Mouse (Mus musculus): ENCODE results near the gene Bcl11b. TPM values are rescaled to one million over a fixed set of nuclear protein-coding genes. Genes with fewer than 3 reads are reported as not detected.

Gene Bcl11b
- polyA plus RNA-seq, 1 experiment from 2014 or later, result 0.30 TPM

DNA sequence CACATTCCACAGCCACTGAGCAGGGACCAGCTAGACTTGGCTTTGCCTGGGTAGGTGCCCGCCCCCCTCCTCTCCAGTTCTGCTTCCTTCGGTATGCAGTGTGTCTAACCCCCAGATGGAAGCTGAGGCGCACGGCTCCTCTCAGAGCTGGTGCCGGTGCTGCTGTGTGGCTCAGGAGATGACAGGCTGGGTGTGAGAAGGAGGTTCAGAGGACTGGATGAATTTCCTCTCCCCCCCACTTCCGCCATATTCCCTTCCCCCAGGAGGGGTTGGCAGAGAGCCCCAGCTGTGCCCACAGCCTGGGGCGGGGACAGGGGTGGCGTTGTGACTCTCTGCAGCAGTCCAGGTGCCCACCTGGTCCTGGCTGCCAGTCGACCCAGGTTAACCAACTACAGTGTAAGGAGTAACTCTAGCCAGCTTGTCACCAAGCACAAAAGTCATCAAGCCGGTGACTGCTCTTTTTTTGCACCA, 75.4 kb downstream of the Bcl11b start:
- Histone ChIP-seq H3K9me3 (replicated peaks) (no peaks in the 10 kb centered on the region), H3K36me3 (no peaks in the 10 kb centered on the region), H3K27ac (no peak overlapping the region), H3K9ac (no peak overlapping the region), H3K27me3 (replicated peaks) (no peaks in the 10 kb centered on the region), H3K4me1 (no peaks in the 10 kb centered on the region), H3K4me3 (no peak overlapping the region), H3K4me2 (no peak overlapping the region)
- WGBS (ENCODE audit: insufficient replicate concordance), result 56% methylated on average over 10 of the region's 10 CpGs
- ATAC-seq, result no peak

DNA sequence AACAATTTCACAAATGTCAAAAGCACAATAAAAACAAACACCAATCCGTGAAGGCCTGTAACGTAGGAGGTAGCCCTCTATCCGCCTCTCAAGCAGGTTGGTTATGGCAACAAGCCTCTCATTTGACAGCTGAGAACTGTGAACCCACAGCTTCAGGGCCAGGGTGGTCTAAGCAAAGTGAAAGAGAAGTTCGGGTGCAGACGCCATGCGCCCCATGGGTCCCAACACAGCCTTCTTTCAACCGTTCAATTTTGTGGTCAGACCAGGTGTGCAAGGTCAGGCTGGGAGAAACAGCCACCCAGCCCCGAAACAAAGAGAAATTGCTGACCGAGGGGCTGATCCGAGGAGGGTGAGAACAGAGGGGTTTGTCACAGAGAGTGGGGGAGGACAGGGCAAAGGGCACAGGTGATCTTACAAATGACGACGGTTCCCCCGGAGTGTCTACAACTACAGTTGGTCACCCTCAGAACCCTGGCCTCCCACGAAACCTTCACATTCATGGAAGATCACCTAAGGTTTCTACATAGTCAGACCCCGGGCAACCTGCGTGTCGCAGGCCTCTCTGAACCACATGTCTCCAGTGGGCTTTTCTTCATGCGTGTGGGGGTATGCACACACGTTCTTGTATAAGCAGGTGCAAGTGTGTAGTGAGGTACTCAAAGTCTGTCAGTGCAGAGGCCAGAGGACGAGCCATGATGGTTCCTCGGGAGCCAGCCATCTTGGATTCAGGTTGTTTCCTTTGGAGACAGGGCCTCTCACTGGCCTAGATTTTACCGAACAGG, 77.1 kb downstream of the Bcl11b start:
- Histone ChIP-seq H3K4me3 (no peak overlapping the region), H3K27me3 (replicated peaks) (no peaks in the 10 kb centered on the region), H3K27ac (no peak overlapping the region), H3K4me2 (no peak overlapping the region), H3K9me3 (replicated peaks) (no peaks in the 10 kb centered on the region), H3K36me3 (no peaks in the 10 kb centered on the region), H3K4me1 (no peaks in the 10 kb centered on the region), H3K9ac (no peak overlapping the region)
- 73% methylated on average over 22 of the region's 22 CpGs for WGBS (ENCODE audit: insufficient replicate concordance)
- no peak for ATAC-seq

DNA sequence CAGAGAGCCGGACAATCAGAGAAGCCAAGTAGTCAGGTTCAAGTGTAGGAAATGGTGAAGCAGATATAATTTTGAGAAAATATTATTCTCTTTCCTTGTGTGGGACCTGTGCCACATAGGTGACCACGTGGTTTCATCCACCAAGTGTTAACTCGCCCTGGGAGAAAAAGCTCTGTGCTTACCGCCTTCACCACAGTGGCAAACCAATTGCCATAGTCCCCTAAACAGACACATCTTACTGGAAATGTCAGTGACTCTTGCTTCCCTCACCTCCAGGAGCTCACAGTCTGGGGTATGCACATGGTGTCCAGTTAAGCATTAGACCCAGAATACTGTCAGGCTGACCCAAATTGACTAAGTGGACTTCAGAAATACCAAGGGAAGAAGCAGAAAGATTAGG, 78.7 kb downstream of the Bcl11b start:
- Histone ChIP-seq H3K4me3 (no peak overlapping the region), H3K9me3 (replicated peaks) (no peaks in the 10 kb centered on the region), H3K4me1 (no peaks in the 10 kb centered on the region), H3K27me3 (replicated peaks) (no peaks in the 10 kb centered on the region), H3K27ac (no peak overlapping the region), H3K36me3 (no peaks in the 10 kb centered on the region), H3K4me2 (no peak overlapping the region), H3K9ac (no peak overlapping the region)
- ATAC-seq, result no peak
- WGBS (ENCODE audit: insufficient replicate concordance), result 68% methylated on average over 4 of the region's 4 CpGs

DNA sequence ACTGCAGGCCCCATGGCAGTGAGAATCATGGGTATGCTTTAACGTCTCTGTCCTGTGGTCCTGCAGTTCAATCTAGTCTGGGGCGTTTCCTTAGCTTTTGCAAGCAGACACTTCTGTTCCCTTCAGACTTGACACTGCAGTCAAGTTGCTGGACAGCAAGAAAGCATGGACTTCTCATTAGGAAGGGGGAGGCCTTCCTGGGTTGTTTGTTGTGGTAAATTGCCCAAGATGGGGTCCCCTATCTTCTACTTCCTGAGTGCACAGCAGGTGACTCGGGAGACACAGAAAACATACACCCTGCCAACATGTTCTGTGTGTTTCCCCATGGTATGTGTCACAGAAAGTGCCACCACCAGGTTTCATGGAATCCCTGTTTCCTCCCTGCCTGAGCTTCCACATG, 79.4 kb downstream of the Bcl11b start:
- 34% methylated on average over 3 of the region's 3 CpGs for WGBS (ENCODE audit: insufficient replicate concordance)
- H3K4me1 ChIP-seq, result no peaks in the 10 kb centered on the region
- no peak overlapping the region for H3K27ac ChIP-seq
- no peak overlapping the region for H3K4me3 ChIP-seq
- H3K9ac ChIP-seq, result no peak overlapping the region
- no peak for ATAC-seq
- no peak overlapping the region for H3K4me2 ChIP-seq
- H3K36me3 ChIP-seq, result no peaks in the 10 kb centered on the region
- no peaks in the 10 kb centered on the region for H3K9me3 ChIP-seq (replicated peaks)
- H3K27me3 ChIP-seq (replicated peaks), result no peaks in the 10 kb centered on the region

DNA sequence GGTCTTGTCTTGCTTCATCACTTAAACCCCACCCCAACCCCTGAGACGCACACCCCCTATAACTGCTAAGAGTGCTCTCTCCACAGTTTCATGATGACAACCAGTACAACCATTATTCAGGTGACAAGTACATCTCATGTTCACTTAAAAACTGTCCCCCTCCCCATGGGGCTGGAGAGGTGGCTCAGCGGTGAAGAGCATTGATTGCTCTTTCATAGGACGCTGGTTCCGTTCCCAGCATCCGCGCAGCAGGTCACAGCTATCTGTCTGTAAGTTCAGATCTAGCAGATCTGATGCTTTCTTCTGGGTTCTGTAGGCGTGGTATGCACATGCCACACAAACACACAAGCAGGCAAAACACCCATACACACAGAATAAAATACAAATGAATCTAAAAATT, 81.2 kb downstream of the Bcl11b start:
- no peak overlapping the region for H3K27ac ChIP-seq
- H3K4me2 ChIP-seq, result no peak overlapping the region
- H3K4me1 ChIP-seq, result no peaks in the 10 kb centered on the region
- no peak overlapping the region for H3K9ac ChIP-seq
- H3K36me3 ChIP-seq, result no peaks in the 10 kb centered on the region
- WGBS (ENCODE audit: insufficient replicate concordance), result 84% methylated on average over 7 of the region's 7 CpGs
- H3K27me3 ChIP-seq (replicated peaks), result no peaks in the 10 kb centered on the region
- H3K4me3 ChIP-seq, result no peak overlapping the region
- H3K9me3 ChIP-seq (replicated peaks), result no peaks in the 10 kb centered on the region
- no peak for ATAC-seq

DNA sequence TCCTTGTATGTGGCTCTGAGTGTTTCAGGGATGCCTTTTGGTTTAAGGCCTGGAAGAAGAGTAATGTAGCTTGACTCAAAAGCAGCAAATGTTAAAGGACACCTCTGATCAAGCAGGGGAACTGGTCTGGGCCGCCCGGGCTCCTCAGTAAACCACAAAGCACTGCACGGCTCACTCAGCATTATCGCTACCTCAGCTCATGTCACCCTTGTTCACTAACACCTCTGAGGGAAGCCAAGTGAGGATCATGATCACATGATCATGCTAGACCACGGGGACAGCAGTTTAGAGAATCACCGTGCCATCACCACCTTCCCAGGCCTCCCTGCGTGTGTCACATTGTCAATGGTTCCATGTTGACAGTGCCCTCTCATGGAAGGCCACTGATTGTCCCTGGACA, 81.8 kb downstream of the Bcl11b start:
- ATAC-seq, result no peak
- Histone ChIP-seq H3K4me3 (no peak overlapping the region), H3K4me1 (no peaks in the 10 kb centered on the region), H3K36me3 (peaks cover 3% of the 10 kb centered on the region; the same call in 1 of the 2 replicates), H3K27ac (no peak overlapping the region), H3K9ac (no peak overlapping the region), H3K4me2 (no peak overlapping the region), H3K9me3 (replicated peaks) (peaks cover 5% of the 10 kb centered on the region), H3K27me3 (replicated peaks) (no peaks in the 10 kb centered on the region)
- WGBS (ENCODE audit: insufficient replicate concordance), result 62% methylated on average over 7 of the region's 7 CpGs

DNA sequence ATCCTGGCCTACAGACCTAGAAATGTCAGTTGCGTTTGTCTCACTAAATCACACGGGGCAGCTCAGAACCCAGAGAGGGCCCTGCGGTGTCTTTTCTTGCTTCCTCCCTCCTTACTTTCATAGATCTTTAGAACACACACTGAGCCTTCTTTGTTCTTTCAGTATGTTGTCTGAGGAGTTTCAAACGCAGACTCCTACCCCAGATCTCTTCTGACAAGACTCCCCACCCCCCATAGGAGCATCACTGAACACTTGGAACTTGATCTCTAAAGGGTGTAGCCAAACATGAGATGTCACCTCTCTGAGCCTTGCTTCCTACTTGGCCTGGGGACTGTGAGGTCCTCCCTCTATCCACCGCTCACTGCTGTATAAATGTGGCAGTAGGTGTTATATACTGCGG, 82.2 kb downstream of the Bcl11b start:
- Histone ChIP-seq H3K4me1 (no peaks in the 10 kb centered on the region), H3K27ac (no peak overlapping the region), H3K9me3 (replicated peaks) (peaks cover 9% of the 10 kb centered on the region), H3K9ac (no peak overlapping the region), H3K4me2 (no peak overlapping the region), H3K27me3 (replicated peaks) (no peaks in the 10 kb centered on the region), H3K36me3 (peaks cover 7% of the 10 kb centered on the region), H3K4me3 (no peak overlapping the region)
- no peak for ATAC-seq
- 70% methylated on average over 6 of the region's 6 CpGs for WGBS (ENCODE audit: insufficient replicate concordance)

DNA sequence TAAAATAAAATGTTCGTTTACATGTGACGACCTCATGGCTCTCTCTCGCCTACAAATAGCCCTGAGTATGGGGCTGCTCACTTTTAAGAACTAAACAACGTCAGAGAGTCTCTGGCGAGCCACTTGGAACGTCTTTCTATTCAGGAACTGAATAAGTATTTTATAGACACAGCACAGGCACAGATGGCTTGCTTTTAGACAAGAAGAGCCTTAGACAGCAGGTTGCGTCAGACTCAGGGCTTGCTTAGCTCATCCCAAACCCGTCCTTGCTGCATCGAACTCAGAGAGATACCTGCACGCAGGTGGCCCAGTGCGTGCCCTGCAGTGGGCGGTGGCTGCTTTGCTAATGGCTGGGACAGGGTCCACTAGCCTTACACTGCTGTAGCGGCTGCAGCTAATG, 82.7 kb downstream of the Bcl11b start:
- Histone ChIP-seq H3K4me1 (no peaks in the 10 kb centered on the region), H3K27me3 (replicated peaks) (no peaks in the 10 kb centered on the region), H3K9ac (no peak overlapping the region), H3K36me3 (peaks cover 12% of the 10 kb centered on the region), H3K9me3 (replicated peaks) (peaks cover 14% of the 10 kb centered on the region), H3K4me3 (no peak overlapping the region), H3K4me2 (no peak overlapping the region), H3K27ac (no peak overlapping the region)
- no peak for ATAC-seq
- 74% methylated on average over 13 of the region's 13 CpGs for WGBS (ENCODE audit: insufficient replicate concordance)

DNA sequence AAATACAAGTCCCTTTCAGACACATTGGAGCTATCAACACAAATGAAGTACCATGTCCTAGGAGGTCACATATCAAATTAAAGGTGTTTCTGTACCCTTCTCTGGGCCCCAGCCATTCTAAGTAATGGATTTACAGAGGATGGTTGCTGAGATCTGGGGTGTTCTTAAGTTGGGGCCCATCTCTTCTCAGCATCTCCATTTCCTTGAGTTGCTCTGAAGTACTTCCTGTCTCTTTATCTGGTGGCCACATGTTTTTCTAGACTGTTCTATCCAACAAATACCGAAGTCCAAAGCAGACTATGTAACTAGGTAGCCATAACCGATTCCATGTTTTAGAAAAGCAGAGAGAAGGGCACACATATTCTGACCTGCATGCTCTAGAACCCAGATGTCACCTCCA, 83.3 kb downstream of the Bcl11b start:
- 58% methylated on average over 2 of the region's 2 CpGs for WGBS (ENCODE audit: insufficient replicate concordance)
- no peak overlapping the region for H3K27ac ChIP-seq
- H3K36me3 ChIP-seq, result peaks cover 15% of the 10 kb centered on the region
- no peaks in the 10 kb centered on the region for H3K4me1 ChIP-seq
- H3K27me3 ChIP-seq (replicated peaks), result no peaks in the 10 kb centered on the region
- no peak overlapping the region for H3K4me3 ChIP-seq
- H3K9me3 ChIP-seq (replicated peaks), result peaks cover 19% of the 10 kb centered on the region
- H3K9ac ChIP-seq, result no peak overlapping the region
- H3K4me2 ChIP-seq, result no peak overlapping the region
- ATAC-seq, result no peak

DNA sequence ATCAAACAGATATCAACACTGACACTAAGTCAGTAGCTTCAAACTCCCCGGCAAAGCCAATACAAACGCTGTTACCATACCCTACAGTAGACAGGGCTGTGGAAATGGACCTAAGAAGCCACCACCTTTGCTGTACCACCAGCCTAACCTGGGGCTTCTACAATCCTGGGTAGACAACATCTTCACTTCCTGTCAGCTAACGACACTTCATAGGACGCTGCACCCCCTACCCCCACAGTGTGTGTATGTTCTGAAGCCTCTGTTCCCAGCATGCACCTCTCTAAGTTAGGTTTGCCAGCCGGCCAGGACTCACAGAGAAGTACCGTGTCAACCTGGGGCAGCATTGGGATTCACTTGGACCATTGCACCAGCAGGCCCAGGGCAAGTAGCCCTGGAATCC, 84.6 kb downstream of the Bcl11b start:
- Histone ChIP-seq H3K4me3 (no peak overlapping the region), H3K4me2 (no peak overlapping the region), H3K4me1 (no peaks in the 10 kb centered on the region), H3K9me3 (replicated peaks) (peaks cover 19% of the 10 kb centered on the region), H3K9ac (no peak overlapping the region), H3K27ac (no peak overlapping the region), H3K27me3 (replicated peaks) (no peaks in the 10 kb centered on the region), H3K36me3 (peaks cover 15% of the 10 kb centered on the region)
- 74% methylated on average over 6 of the region's 6 CpGs for WGBS (ENCODE audit: insufficient replicate concordance)
- no peak for ATAC-seq

DNA sequence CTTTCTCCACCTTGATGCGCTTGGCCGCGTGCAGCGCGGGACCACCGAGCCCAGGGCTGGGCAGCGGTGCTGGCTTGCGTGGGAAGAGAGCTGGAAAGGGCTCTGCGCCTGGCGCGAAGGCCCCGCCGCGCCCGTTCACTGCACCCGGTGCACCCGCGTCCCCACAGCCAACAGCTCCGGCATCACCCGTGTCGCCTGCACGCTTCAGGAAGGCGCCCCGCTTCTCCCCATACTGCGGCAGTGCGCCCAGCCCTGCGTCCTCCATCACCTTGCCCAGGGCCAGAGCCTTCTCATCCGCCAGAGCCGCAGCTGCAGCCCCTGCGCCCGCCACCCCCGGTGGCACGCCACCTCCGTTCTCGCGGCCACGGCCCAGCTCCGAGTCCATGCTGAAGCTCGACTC, 87.4 kb downstream of the Bcl11b start:
- no peaks in the 10 kb centered on the region for H3K4me1 ChIP-seq
- no peak overlapping the region for H3K27ac ChIP-seq
- H3K9ac ChIP-seq, result no peak overlapping the region
- no peak overlapping the region for H3K4me3 ChIP-seq
- peaks cover 15% of the 10 kb centered on the region for H3K36me3 ChIP-seq
- ATAC-seq, result no peak
- no peaks in the 10 kb centered on the region for H3K27me3 ChIP-seq (replicated peaks)
- WGBS (ENCODE audit: insufficient replicate concordance), result 82% methylated on average over 39 of the region's 39 CpGs
- no peak overlapping the region for H3K4me2 ChIP-seq
- peaks cover 19% of the 10 kb centered on the region for H3K9me3 ChIP-seq (replicated peaks)

DNA sequence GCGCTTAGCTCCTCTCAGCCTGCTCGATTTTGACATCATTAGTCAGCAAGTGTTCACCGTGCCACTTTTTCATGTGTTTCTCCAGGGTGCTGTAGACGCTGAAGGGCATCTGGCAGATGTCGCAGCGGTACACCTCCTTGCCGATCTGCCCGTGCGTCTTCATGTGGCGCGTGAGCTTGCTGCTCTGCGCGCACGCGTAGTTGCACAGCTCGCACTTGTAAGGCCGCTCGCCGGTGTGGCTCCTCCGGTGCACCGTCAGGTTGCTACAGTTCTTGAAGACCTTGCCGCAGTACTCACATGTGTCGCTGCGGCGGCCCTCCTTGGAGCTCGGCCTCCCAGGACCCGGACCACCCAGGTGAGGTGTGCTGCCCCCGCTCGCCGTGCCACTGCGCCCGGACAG, 88.0 kb downstream of the Bcl11b start:
- no peaks in the 10 kb centered on the region for H3K27me3 ChIP-seq (replicated peaks)
- no peak overlapping the region for H3K4me3 ChIP-seq
- no peak overlapping the region for H3K9ac ChIP-seq
- H3K4me2 ChIP-seq, result no peak overlapping the region
- WGBS (ENCODE audit: insufficient replicate concordance), result 88% methylated on average over 32 of the region's 32 CpGs
- no peak for ATAC-seq
- H3K36me3 ChIP-seq, result peaks cover 15% of the 10 kb centered on the region
- no peak overlapping the region for H3K27ac ChIP-seq
- H3K4me1 ChIP-seq, result no peaks in the 10 kb centered on the region
- peaks cover 19% of the 10 kb centered on the region for H3K9me3 ChIP-seq (replicated peaks)

DNA sequence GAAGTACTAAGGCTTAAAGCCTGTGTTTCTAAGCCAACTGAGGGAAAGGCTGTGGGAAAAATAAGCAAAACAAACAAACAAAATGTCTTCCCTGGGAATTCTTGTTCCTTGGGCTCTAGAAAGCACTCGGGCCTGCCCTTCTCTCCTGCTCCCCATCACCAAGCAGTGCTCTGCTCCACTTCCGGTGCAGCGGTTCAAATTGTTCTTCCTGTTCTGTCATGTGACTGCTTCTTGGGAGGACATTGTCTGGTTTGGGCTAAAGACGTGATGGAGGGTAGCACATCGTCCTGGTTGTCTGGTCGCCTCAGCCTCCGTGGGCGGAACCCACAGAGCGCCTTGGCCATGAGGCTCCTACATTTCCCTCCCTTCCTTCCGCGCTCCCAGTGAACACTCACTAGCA, 94.6 kb downstream of the Bcl11b start:
- WGBS (ENCODE audit: insufficient replicate concordance), result 79% methylated on average over 11 of the region's 11 CpGs
- no peaks in the 10 kb centered on the region for H3K36me3 ChIP-seq
- ATAC-seq, result no peak
- no peak overlapping the region for H3K4me3 ChIP-seq
- no peaks in the 10 kb centered on the region for H3K27me3 ChIP-seq (replicated peaks)
- no peaks in the 10 kb centered on the region for H3K4me1 ChIP-seq
- no peak overlapping the region for H3K4me2 ChIP-seq
- no peak overlapping the region for H3K9ac ChIP-seq
- peaks cover 10% of the 10 kb centered on the region for H3K9me3 ChIP-seq (replicated peaks)
- H3K27ac ChIP-seq, result no peak overlapping the region

Data from liver, embryonic 12.5 days (tissue).